Comparison of ENCODE assay signal across 8 mouse cellular contexts in genomic region chr12:21261521-21261920, GRCm38 (mm10).
"Had no signal": no experiment of that assay in that cellular context is flagged by ENCODE, and none has a peak within 500 bp of the region (broad histone marks: within the 10 kb centered on the region; RNA-seq: fewer than 3 reads in every experiment).

No protein-coding gene starts in this region.

- DNase-seq: kidney, postnatal 14 days; left cerebral cortex, postnatal 4 days; liver, embryonic 13.5 days; lung, adult 2 months; right cerebral cortex, adult 18-20 months; right cerebral cortex, postnatal 14 days; right cerebral cortex, postnatal 4 days; thymus, adult 18-20 months had no signal
